Mouse (Mus musculus) granulocyte monocyte progenitor cell, adult 5-6 weeks (primary cell): ENCODE measurements around the gene Hipk2. TPM values are rescaled to one million over a fixed set of nuclear protein-coding genes. Genes with fewer than 3 reads are reported as not detected.
A peak's percentile ranks its signal among the peaks of the same experiment; 100 is the strongest.

ENCODE experiments used
- ATAC-seq: replicated peaks from 2 replicates; pipeline ENCODE4 v1.8.0; 2016; ENCODE audit warnings: mild to moderate bottlenecking, moderate TSS enrichment, inconsistent platforms; ENCODE audit not compliant: poor library complexity, severe bottlenecking
- total RNA-seq, 2 experiments: library from RNA; stranded (forward) in 1 of 2; stranded (reverse) in 1 of 2; fragments of 200-712, 200-1000 nt in 1 of 2; fragments of >200 nt in 1 of 2; fragmentation: Nextera tagmentation in 1 of 2; gene quantifications; 2 replicates each; pipeline ENCODE4 v1.2.3; 2014 to 2017

Gene Hipk2
- total RNA-seq, 2 experiments from 2014 or later = 17.0 to 51.0 TPM

DNA sequence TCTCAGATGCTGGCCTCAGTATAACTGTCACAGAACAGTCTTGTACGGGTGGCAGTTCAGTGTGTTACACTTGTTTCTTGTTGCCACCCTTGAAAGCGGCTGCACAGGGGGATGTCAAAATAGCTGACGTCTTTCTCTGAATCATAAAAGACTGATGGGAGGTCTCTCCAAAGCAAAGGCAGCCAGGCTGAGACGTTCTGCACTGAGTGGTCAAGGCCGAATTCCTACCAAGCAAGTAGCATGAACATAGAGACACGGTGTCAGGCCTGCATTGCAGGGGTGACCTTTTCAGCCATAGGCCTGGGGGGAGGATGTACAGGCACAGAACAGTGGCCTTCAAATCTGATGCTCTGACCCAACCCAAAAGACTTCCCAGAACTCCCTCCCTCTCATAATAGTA lies 30.0 kb upstream of the Hipk2 start:
- ATAC-seq = no peak

DNA sequence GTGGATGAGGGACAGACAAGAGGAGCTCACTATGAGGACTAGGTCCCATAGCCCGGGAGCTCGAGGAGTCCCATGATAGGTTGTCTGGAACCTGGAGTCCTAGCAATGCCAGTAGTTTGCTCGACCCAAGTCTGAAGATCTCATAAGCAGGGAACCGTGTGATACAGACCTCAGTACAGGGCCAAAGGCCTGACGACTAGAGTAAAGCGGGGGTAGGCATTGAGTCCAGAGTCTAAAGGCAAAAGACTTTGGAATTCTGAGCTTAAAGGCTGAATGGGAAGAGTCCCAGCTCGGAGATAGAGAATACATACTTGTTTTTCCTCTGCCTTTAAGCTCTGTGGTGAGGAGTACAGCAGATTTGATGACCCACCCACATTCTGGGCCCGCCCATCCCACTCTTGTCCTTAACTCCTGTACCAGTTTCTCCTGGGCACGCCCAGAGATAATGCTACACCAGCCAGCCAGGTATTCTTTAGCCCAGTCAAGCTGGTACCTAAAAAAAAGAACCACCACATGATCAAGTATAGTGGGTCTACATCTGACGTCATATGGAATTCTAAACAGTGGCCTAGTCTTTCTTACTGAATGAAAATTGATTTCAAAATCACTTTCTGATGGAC lies 27.0 kb upstream of the Hipk2 start:
- ATAC-seq = no peak

DNA sequence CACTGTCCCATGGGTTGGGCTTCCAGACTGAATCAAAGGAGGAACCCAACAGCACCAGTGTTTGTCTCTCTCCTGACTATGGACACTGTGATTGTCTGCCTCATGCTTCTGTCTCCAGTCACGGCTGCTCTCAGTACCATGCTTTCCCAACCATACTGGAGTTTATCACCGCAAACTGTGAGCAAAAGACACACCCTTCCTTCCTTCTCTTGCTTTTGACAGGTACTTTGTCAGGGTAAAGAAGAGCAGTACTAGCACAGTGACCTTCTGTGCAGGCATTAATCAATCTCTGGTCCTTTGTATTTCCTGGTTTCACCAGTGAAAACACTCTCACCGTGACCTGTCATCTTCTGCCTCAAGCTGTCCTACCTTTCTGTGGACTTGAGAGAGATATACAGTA lies 25.7 kb upstream of the Hipk2 start:
- ATAC-seq = no peak

DNA sequence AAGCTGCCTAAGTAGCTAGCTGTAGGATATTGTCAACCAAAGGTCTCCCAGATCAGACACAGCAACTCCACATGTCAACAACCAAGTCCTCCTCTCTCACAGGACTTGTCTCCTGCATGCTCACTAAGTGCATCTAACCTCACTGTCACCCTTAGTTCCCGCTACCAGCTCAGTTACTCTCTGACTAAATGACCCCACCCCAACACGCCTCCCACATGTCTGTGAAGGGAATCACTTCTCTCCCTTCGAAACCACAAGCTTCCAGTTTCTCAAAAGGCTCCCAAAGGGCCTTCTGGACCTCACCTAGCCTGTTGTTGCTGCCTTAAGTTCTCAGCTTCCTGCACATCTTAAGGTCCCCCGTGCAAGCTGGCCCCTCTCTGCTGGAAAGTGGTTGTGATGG lies 25.2 kb upstream of the Hipk2 start:
- ATAC-seq = peak; percentile 65

DNA sequence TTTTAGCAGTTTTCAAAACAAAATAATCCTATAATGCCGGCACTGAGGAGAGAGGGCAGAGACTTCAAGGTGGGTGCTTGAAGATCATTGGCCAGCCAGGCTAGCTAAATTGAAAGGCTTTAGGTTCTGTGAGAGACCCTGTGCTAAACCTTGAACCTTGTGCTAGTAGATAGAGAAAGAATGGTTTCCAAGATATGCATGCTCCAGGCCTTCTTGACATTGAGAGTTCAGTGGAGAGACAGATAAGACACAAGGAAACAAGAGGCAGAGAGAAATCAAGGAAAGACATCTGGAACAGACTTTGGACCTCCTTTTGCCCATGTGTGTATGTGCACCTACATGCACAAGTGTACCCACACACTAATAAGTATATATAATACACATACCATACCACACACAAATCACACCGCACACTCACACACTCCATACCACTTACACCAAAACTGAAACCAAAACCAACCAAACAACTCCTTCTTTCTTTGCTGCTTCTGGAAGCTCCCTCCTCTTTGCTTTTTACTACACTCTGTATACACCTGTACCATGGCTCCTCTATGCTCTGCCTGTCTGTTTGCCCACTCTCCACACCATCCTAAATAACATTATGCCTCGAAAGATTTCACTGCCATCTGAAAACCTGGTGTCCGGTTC lies 24.6 kb upstream of the Hipk2 start:
- ATAC-seq = peak; percentile 21; the same call in 1 of the 2 replicates

DNA sequence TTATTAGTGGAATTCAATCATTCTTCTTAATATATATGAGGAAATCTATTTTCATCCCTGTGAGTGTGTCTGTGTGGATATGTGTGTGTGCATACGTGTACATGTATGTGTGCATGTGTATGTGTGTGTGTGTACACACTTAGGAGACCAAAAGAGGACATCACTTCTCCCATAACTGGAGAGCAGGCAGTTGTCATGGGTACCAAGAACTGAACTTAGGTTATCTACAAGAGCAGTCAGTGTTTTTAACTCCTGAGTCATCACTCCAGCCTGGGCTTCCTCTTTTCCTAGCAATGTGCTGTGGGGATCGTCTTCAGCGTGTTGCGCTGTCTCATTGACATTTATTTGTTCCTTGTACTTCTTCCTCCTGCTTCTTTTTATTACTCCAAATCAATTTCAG lies 24.1 kb upstream of the Hipk2 start:
- ATAC-seq = peak; percentile 86

DNA sequence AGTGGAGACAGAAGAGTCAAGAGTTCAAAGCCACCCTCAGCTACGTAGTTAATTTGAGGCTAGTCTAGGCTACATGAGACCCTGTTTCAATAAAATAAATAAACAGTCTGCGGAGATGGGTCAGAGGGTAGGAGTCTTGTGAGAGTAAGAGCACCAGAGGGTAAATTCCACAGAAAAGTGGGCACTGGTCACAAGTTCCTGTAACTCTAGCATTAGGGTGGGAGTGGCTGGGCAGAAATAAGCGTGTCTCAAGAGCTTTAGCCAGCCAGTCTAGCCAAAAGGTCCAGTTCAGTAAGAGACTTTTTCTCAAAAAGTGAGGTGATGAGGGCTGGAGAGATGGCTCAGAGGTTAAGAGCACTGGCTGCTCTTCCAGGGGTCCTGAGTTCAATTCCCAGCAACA lies 17.6 kb upstream of the Hipk2 start:
- no peak for ATAC-seq

DNA sequence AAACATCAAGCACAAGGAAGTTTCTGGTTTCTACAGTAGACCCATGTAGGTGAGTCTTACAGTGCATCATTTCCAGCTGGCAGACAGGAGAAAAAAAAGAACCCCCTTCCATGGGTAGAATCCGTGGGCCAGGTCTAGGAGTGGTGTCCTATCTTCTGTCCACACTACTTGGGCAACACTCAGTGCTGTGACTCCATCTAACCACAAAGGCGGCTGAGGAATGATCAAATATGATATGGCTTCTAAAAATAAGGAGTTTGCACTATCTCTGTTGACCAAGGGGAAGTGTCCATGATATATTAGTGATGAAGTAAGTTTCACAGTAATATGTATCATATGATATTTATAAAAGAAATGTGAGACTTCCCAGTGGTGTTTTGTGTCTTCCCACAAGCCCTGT lies 16.1 kb upstream of the Hipk2 start:
- ATAC-seq = peak; percentile 86

DNA sequence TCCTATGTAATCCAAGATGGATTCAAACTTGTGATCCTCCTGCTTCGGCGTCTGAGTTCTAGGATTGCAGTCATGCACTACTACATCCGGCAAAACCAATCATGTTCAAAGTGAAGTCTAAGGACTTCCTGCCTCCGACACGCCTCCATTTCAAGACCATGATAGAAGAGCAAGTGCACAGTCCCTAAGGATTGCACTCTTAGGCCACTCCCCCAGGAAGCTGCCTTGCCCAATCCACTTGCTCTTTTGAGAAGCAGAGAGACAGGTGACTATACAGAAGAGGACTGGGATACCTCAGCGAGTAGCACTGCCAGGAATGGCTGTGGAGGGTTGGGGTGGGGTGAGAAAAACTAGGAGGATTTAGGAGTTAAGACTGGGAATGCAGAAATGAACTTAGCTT lies 13.2 kb upstream of the Hipk2 start:
- peak; percentile 23; the same call in 1 of the 2 replicates for ATAC-seq

DNA sequence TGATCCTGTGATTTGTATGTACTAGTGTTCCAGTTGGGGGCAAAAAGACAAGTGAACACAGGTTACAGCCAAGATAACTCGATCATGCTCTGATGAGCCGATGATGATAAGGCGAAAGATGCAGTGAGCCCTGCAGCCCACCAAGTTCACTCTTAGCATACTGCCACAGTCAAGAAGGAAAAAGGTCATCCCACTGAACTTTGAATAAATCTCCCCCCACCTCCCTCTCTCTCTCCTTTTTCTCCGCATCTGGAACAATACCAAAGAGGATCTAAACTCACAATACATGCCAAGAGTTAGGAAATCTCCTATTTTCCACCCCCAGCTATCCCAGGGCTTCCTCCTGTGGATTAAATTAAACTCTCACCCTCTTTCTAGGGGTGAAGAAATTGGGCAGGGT lies 11.5 kb upstream of the Hipk2 start:
- no peak for ATAC-seq

DNA sequence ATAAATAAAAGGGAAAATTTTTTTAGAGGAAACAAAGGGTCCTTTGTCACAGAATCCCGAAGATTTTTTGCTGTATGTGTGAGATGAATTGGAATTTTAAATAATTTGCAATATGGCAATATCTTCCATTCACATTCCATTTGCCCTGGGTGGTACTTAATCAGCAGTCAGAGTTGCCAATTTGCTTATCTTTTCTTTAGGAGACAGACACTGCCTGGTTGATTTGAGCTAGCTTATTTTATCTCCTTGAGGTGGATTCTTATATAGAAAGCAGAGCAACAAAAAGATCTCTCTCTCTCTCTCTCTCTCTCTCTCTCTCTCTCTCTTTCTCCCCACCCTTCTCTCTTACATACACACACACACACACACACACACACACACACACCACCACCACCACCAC lies 9.2 kb upstream of the Hipk2 start:
- ATAC-seq = no peak

DNA sequence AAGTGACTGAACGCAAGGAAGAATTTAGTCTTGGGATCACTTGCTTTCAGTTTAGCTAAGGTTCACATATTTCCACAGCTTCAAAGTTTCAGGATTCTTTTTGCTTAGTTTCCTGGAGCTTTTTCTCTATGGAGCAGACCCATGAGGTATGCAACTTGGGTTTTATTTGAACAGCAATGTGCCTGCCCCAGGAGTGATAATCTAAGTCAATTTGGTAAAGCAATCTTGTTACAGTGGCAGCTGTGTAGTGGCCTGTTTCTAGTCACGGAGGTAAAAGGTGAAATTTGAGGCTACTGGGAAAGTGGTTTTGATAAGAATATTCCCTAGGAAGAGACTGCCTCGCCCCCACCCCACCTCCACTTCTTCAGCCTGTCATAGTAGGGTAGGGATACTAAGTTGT lies 8.5 kb upstream of the Hipk2 start:
- ATAC-seq = no peak

DNA sequence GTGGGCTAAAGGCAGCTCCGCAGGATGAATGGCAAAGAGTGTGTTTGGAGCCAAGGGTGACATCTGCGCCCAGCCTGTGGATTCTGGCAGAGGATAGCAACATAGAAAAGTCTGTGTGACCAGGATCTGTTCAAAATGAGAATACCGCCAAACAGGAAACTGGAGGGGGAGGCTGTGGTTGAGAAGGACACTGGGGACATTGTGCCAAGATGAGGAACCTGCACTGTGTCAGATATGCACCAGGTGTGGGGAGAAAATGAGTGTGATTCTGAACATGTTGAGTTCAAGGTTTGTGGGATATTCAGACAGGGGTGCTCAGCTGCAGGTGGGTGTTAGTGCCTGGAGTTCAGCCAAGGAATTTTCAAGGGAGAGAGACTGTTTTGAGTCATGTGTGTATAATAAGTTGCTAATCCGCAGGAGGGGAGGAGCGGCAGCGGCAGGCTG lies 6.8 kb upstream of the Hipk2 start:
- peak; percentile 87 for ATAC-seq

DNA sequence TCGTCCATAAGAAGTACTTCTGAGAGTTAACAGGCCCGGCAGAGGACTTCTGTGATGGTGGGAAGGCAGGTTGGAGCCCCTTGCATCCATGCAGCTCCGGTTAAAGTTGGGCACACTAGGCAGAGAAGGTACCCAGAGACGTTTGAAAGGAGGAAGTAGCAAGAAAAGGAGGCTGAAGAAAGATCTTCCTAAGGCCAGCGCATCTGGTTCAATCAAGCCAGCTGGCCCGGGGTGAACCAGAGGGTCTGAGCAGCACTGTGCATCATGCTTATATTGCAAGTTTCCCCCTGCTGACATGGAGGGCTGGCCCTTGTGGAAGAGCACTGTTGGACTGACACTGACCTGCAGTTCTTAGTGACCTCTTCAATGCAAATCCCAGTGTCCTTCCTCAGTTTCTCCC lies 6.0 kb upstream of the Hipk2 start:
- peak; percentile 59 for ATAC-seq

DNA sequence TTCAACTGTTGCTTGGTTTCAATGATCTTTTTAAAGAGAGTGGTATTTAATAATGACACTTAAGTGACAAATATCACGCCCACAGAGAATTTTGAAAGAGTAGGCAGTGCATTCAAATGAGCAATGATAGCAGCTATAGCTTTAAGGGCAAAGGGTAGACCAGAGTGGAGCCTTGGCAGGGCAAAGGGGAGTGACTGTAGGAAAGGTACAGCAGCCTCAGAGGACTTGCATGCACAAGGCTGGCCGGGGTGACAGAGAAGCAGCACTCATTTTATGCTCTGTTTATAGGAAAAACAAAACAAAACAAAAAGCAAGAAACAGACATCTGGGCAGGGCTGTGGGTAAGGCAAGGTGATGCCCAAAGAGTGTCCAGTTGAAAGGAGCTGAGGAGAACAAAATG lies 5.5 kb upstream of the Hipk2 start:
- no peak for ATAC-seq

DNA sequence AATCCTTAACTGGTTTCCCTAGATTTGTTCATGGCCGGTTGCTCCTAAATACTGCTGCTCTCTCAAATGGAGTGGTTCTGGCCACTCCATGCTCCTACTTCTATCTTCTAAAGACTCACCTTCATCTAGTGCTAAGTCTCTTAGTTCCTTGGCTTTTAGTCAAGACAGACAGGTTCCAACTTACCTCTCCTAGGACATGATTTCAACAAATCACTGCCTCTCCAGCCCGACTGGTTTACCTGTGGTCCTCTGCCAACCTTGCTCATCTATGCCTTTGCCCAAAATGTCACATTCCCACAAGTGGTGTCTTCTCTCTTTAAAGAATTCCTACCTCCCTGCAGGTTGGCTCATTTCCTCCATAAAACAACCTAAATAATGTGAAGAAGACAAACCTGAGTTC lies 1.7 kb upstream of the Hipk2 start:
- ATAC-seq = no peak

DNA sequence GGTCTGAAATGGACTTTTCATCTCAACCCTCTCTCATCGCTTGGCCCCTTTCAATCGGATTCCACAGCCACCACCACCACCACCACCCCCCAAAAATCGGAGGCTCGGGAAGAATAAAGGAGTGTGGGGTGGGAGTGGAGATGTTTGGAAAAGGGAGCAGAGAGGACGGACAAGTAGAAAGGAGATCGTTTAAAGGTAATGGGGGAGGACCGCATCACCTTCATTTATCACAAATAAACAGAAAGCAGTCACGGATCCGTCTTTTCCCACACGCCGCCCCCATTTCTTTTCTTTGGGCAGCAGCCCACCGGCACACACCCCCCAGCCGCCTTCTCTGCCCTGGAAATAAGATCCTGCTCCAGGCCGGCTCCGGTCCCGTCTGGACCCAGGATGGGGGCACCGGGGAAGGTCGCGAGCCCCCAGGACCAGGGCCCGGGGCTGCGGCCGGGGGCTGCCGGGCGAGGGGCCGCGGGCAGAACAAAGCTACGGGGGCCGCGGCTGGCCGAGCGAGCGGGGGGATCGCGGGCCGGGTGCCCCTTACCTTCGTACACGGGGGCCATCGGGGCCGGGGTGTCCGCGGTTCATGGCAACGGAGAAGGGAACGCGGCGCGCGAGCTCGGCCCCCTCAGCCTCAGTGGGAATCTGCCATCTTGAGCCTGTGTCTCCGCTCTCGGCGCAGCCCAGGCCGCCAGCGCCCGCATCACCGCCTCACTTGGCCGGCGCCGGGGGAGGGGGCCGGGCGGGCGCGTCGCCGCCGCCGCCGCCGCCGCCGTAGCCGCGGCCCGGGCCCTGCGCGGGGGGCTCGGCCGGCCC lies 501 bp downstream of the Hipk2 start, which contains the start of gene Tbxas1:
TSS of gene Tbxas1 (plus strand) at position 147 of the 813 bp plus-strand sequence.
- ATAC-seq = 0 out of 2 replicates have a peak, but pooled peaks have one; percentile 13

DNA sequence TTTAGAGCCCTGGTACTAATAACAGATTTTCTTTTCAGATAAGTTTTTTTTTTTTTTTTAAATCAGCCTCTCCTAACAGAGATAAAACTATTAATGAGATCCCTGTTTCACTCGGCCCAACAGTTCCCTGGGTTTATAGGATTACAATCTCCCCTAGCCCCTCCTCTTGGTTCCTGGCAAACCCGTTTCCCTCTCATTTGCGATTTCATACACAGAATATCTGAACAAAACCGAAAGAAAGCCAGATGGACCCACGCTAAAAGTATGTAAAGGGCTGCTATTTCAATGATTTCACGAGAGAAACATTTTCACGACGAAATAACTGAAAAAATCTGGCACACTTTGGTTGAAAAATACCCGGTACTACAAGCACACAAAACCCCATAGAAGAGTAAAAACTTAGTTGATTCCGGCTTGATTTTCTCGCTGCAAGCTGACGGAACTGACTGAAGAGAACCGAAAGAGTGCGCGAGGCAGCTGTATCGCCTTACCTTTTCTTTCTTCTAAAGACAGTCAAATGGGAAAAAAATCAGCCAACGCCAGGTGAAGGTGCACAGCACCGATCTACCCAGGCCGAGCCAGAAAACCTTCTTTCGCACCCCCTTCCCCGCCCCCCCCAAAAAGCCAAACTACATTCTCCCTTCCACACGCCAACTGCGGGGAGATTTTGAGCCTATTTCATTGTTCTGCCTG lies 1.3 kb downstream of the Hipk2 start:
- no peak for ATAC-seq

DNA sequence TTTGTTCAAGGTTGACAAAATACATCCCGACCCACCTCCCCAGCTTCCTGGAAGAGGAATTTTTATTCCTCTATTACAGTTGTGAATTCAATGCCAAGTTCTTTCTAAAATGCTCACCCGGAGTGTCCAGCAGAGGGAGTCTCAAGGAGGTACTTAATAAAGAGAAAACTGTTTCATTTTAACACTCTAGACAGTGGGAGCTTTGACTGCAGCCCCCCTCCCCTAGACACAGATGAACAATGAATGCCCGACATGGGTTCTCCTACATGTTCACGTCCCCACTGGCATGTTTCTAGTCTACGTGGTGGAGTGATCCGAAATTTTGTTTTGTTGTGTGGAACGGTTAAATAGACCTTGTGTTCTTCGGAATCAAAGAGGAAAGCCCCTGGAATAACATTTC lies 1.9 kb downstream of the Hipk2 start:
- peak; percentile 45 for ATAC-seq

DNA sequence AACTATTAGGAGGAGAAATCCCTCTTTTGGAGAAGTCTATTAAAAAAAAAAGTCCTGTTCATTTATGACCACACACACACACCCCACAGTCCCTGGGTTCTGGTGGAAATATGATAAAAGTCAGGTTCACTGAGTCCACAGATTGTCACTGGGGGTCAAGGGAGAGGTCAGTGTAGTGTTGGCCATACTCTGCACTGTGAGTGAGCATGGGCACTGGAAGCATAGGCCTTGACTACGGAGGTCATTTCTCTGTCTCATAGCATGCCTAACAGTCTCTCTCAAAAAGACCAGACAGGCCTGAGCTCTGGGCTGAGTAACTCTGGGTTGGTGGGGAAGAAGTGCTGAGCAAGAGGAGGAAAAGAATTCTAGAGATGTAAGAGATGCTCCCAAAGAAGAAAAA lies 2.6 kb downstream of the Hipk2 start:
- no peak for ATAC-seq

DNA sequence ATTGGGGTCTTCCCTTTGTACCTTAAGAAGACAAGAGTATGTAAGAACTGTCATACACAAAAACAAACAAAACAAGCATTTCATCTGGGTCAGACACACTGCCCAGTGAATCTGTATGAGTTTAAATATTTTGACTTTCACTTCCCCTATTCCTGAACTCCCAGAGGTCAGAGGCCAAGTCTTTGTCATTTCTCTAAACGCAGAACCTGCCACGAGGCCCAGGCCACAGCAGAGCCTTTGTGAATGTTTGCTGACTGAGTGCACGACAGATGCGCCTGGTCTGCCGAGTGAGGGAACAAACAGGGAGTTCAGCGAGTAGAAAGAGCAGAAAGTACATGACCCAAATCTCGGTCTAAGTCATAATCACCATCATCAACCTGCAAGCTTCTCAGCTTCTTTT lies 4.9 kb downstream of the Hipk2 start:
- ATAC-seq = peak; percentile 69
